Mouse (Mus musculus) 3T3-L1 (cell line): ENCODE data around the gene Hlf.

ENCODE experiments used
- DNase-seq: peaks from one replicate; pipeline ENCODE4 v3.0.0-alpha.2; 2015; ENCODE audit warnings: low read depth, low spot score

The Hlf gene

DNA sequence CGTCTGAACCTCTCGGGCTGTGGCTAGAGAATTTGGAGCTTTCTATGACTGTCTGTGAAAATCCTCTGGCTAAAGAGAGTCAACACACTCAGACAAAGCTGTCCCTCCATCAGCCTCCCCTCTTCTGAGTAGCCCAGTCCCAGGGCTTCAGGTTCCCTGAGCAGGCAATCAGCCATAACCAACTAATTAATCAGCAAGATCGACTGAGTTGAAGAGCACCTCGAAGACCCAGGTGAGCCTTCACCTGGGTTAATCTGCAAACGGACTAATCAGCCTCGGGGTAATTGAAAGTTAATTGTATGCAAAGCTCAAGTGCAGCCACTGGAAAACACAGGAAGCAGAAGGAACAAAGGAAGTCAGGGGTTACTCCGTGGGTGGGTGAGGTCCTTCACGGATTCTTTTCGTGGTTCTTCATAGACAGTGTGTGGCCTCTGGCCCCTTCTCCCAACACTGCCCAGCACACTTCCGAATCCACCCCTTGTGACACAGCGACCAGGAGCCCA, 19.9 kb downstream of the Hlf start:
- DNase-seq: no peak

- DNase-seq: no peak
Observed at GRCm38 (mm10) chr11:90370367-90370766, 20.3 kb downstream of the Hlf start.

GRCm38 (mm10) chr11:90369605-90370004, 21.1 kb downstream of the Hlf start:
- peak; percentile 73 for DNase-seq

- DNase-seq: no peak
Observed at GRCm38 (mm10) chr11:90369115-90369514, 21.6 kb downstream of the Hlf start.

DNA sequence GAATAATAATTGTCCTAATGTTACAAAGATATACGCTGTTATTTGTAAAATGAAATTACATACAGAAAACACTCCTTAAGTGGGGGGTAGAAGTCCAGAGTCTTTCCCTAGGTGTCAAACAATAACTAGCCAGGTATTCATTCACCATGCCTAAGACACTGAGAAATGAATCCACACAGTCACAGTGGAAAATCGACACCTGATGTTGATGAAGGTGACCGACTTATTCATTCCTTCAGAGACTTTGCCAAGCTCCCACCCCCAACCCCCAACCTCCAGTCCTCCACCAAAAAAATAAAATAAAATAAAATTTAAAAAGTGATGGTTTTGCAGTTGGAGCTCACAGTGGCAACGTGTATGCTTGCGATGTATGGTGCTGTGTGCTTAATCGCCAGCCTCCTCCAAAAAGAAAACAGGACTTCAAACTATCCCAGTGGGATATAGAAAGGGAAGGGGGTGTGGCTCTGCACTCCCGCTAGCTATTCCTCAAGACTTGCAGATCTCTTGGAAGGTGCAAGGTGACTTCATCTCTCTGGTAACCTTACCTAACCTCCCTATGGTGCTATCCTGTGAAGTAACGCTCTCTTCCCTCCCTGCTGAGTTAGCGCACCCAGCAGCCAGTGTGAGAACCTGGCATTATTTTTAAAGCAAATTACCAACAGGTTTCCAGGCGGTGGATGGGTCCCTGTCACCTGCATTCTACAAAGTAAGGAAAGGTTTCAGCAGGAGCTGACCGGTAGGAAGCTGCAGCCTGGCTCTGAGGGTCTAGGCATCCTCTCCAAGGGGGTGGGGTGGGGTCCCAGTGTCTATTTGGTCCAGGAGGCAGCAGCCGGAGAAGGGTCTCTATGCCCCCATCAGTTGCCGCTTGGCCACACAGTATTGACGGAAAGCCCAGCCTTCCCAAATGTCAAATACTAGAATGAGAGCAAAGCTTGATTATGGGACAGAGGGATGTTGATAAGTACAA, 22.5 kb downstream of the Hlf start:
- DNase-seq: no peak

DNA sequence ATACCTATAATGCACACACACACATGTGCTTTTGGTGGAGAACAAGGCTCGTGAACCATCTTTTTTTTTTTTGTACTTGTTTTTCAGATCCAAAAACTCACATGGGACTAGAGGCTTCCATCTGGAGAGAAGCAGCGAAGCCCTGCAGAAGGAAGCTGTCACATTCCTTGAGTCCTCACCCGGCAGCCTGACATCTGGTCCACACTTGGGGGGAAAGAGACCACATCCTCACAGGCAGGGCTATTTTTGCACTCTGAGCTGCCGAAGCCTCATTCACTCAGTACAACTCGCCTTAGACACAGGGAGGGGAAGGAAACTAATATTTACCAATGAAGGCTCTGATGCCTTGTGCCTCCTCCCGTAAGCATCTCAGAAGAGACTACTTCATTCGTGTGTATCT, 25.8 kb downstream of the Hlf start:
- no peak for DNase-seq

- DNase-seq: no peak
Observed at GRCm38 (mm10) chr11:90363821-90364497, 26.7 kb downstream of the Hlf start.

DNA sequence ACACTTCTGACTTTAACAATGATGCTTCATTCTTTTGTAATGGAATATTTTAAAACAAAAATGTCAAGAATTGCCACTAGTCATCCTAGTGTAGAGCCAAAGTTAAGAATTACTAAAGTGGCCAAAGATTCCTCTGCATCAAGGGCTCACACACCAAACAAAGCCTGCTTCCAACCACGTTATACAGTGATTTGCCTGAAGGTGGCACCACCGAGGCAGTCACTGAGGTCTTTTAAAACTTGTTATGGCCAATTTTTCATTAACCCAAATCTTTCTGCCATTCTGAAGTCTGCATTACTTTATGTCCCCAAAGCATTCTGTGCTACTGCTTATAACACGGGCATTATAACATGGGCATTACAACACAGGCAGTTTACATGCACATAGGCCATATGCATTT, 27.3 kb downstream of the Hlf start:
- peak; percentile 56 for DNase-seq

DNA sequence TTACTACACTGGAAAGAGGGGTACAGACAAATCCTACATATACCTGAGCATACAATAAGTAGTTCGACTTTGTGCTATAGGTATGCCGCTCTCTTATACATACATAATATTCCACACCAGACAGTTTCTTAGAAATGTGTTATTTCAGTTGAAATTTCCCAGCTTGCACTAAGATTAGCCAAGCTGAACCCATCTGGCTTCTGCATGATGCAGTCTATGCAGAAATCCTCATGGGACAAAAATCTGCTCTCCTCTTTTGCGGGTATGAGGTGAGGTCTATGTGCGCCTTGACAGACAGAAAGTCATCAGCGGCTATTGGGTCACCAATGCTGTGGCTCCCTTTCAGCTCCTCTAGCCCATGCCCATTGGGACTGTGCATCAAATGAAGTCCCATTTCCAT, 30.2 kb downstream of the Hlf start:
- no peak for DNase-seq

DNA sequence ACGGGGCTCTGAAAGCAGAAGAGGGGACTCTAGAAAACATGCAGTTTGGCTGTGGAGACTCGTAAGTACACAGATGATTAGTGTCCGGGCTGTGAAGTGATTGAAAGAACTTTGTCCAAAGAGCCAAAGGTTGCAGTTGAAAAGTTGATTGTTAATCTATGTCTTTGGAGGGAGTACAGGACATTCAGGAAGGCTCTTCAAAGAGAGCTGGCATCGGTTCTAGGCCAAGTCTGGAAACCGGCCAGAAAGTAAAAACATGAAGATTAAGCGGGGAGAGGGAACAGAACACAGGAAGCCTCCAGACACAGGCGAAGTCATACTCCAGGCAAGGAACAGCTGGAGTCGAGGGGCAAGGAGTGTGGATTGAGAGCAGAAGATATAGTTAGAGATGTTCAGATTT, 32.6 kb downstream of the Hlf start:
- DNase-seq: no peak

DNA sequence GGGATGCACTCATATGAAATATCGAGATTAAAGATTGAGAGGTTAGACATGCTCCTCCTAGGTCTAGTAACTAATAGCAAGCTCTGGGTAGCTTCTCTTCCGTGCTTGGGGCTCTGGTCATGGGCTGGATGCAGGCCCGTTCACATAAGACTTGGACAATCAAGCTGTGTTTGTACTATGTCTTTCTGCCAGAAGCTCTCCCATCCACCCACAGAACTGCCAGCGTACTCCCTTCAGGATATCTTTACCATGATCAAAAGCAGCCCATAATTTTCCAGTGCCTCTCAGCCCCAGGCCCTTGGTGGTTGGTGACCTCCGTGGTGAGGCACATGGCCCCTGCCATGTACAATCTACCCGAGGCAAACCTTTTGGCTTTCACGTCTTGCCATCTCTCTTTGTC, 33.3 kb downstream of the Hlf start:
- no peak for DNase-seq

- DNase-seq: no peak
Observed at GRCm38 (mm10) chr11:90356495-90357304, 34.0 kb downstream of the Hlf start.

- DNase-seq: no peak
Observed at GRCm38 (mm10) chr11:90356036-90356435, 34.7 kb downstream of the Hlf start.

DNA sequence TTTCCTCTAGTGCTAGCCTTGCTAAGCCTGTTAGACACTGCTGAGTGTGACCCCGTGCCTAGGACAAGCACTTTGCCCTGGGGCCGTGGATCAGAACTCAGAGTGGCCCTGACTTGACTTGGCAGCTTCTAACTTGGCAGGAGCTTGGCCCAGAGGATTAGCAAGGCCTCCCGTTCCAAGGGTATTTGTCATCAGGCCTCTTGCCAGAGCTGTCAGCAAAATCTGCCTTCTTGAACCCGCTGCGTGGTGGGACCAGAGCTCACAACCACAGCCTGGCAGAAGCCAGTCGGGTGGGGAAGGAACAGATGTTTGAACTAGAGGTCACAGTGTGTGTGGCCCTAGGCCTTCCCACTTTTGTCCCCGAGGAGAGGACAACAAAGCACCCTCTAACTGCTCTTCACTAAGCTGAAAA, 35.4 kb downstream of the Hlf start:
- peak; percentile 99 for DNase-seq

DNA sequence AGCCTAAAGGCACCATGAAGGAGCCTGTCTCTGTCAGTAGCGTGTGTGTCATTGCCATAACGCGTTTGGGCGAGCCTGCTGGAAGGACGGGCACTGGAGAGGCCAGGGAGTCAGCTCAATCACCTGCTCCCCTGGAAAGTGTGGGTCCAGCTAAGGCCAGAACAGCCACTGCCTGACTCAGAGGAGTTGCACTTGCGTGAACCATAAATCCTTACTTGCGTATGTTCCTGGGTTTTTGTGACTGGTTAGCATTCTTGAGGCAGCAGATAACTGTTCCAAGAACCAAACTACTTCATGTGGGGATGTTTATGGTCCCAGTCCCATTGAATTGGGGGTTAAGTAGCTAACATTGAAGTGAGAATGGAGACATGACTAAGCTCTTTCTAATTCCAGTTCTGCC, 38.0 kb downstream of the Hlf start:
- DNase-seq: peak; percentile 57

DNA sequence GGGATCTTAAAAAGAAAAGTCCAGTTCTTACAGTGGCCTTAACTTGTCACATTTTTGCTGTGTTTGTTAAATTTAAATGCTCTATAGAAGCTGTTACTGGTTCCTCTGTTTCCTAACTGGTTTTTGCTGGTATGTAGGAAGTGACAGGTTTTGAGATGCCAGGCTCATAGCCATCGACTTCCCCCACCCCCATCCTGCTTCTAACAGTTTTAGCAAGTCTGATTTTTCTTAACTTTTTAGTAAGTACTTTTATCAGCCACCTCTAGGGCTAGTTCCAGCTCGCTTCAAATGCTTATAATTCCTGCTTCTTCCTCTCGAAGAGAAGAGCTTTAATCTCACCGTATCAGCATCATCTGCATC, 40.6 kb downstream of the Hlf start:
- no peak for DNase-seq

GRCm38 (mm10) chr11:90349486-90350152, 41.1 kb downstream of the Hlf start:
- no peak for DNase-seq

GRCm38 (mm10) chr11:90347667-90348459, 42.8 kb downstream of the Hlf start:
- DNase-seq: no peak

DNA sequence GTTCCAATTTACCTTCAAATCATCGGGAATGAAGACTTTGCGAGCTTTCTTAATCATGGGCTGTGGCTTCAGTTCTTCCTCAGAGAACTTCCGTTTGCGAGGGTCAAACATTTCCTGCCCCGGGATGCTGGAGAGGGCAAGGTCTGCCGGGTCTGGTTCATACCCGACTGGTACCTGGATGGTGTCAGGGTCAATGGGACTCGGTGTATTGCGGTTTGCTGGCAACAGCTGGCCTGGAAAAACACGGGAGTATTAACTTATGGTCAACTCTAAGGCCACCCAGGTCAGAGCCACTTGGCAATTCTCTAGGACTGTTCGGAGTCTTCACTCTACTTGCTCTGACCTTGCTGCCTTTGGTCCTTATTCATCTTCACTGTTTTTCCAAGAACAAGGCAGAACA, 44.9 kb downstream of the Hlf start:
- DNase-seq: no peak

DNA sequence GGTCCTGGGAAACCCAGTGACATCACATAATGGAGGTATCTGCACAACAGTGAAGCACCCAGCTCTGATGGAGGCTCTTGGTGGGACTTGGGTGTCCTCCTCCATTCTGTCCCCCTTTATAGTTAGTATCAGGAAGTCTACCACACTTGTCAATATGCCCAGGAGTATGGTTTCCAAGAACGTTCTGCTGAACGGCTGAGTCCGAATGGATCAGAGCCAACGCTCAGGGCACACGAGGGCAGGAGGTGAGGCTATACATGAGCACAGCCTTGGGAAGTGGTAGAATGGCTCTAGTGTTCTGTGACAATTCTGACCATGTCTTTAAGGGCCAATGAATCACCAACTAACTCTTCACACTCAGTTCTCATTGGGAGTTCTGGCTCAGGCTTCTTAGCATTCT, 47.8 kb downstream of the Hlf start:
- no peak for DNase-seq

DNA sequence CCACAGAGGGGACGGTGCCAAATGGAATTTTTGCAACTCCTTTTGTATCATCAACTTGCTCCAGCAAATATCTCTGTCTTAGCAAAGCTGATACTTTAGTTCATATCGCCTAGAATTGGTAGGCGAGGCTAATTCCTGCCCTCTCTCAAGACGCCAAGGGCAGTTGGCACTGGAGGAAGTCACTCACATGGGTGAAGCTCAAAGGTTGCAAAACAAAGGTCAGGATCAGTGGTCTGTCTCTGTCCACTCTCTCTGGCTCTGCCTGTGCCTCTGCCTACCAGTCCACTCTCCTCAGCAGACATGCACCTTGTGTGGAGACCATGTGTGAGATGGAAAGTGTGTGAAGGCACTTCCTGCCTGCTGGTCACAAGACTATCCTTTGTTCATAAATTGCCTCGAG, 48.4 kb downstream of the Hlf start:
- DNase-seq: no peak
